In the genomic region with DNA sequence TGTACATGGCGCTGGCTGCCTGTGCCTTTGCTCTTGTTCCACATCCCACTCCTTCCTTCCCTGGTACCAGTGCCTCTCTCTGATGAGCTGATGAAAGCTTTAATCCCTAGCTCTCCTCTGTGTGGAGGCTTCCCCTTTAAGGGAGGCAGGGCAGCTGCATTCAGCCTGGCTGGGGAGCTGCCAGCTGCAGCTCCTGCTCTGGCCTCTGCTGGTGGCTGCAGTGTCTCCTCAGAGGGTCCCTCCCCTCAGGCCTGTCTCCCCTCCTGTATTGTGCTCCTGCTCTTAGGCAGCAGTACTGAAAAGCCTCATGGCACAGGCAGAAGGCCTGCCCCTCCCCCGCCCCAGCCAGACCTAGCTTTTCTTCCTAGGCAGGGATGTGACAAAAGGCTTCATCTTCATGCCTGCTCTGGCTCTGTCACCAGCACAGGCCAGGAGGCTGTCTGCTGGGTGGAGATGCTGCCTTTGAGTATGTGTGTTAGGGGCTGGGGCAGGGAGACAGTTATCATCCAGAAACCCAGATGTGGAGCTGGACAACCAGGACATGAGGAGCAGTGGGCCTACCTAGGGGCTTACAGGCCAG, we compare ENCODE assay signal across 8 mouse cellular contexts.
DNase-seq lines count a peak whose midpoint lies in the region; ATAC-seq lines count a peak whose summit lies in the region.
"Not testable (repeated sequence)": the region's sequence is repeated elsewhere in the genome, so short reads cannot be mapped to it uniquely, and the experiment has no call there.

No protein-coding gene starts in this region.

- not testable (repeated sequence) for H3K4me1 ChIP-seq in embryonic facial prominence, embryonic 14.5 days (ENCODE audit: control insufficient read depth, insufficient read depth, low read length); liver, embryonic 11.5 days (replicated peaks; ENCODE audit: control insufficient read depth, insufficient read depth, low read length)
- H3K4me1 ChIP-seq in hindbrain, embryonic 15.5 days (replicated peaks) = peaks cover 15% of the 10 kb centered on the region
- peaks cover 20% of the 10 kb centered on the region for H3K4me1 ChIP-seq in midbrain, embryonic 14.5 days (ENCODE audit: control insufficient read depth, insufficient read depth, low read length)

- H3K9me3 ChIP-seq in embryonic facial prominence, embryonic 14.5 days (ENCODE audit: control insufficient read depth, low read length); hindbrain, embryonic 15.5 days; liver, embryonic 11.5 days (ENCODE audit: control insufficient read depth, low read length); midbrain, embryonic 14.5 days (ENCODE audit: control insufficient read depth, low read length): not testable (repeated sequence)

- intact Hi-C loops in gastrocnemius, postnatal 14 days (cut with DNase I; ENCODE audit: low total_unique reads) = not testable (repeated sequence)

- peak overlapping the region; percentile 30; the same call in 1 of the 2 replicates for H3K27ac ChIP-seq in embryonic facial prominence, embryonic 14.5 days (replicated peaks; ENCODE audit: low read depth, low read length)
- peak overlapping the region; percentile 84 for H3K27ac ChIP-seq in hindbrain, embryonic 15.5 days (replicated peaks)
- not testable (repeated sequence) for H3K27ac ChIP-seq in liver, embryonic 11.5 days (ENCODE audit: low read depth, low read length)
- H3K27ac ChIP-seq in midbrain, embryonic 14.5 days (replicated peaks; ENCODE audit: low read depth, low read length) = peak overlapping the region; percentile 94

- not testable (repeated sequence) for H3K4me3 ChIP-seq in embryonic facial prominence, embryonic 14.5 days (ENCODE audit: low read depth, low read length); hindbrain, embryonic 15.5 days; liver, embryonic 11.5 days (ENCODE audit: low read depth, low read length); midbrain, embryonic 14.5 days (replicated peaks; ENCODE audit: low read depth, low read length)

- ATAC-seq in embryonic facial prominence, embryonic 14.5 days (ENCODE audit: low read depth) = peak; percentile 87
- ATAC-seq in hindbrain, embryonic 15.5 days (ENCODE audit: low FRiP score, low read depth) = peak; percentile 92
- peak; percentile 65 for ATAC-seq in liver, embryonic 11.5 days (replicated peaks; ENCODE audit: low FRiP score)
- ATAC-seq in midbrain, embryonic 14.5 days (ENCODE audit: low FRiP score, low TSS enrichment) = peak; percentile 93

- DNase-seq in adrenal gland, adult 2 months = peak; percentile 36
- peak; percentile 47 for DNase-seq in embryonic facial prominence, embryonic 14.5 days (ENCODE audit: low spot score)
- DNase-seq in gastrocnemius, postnatal 14 days = peak; percentile 46
- peak; percentile 53 for DNase-seq in layer of hippocampus, adult 9-11 months
- DNase-seq in liver, embryonic 11.5 days (ENCODE audit: low spot score) = not testable (repeated sequence)
- peak; percentile 65 for DNase-seq in midbrain, embryonic 14.5 days
- peak; percentile 36 for DNase-seq in right cerebral cortex, postnatal 25 days

- H3K4me2 ChIP-seq in embryonic facial prominence, embryonic 14.5 days (ENCODE audit: low read depth, low read length) = peak overlapping the region; percentile 23; the same call in 1 of the 2 replicates
- H3K4me2 ChIP-seq in hindbrain, embryonic 15.5 days; liver, embryonic 11.5 days: not testable (repeated sequence)
- peak overlapping the region; percentile 31 for H3K4me2 ChIP-seq in midbrain, embryonic 14.5 days (ENCODE audit: low read length)

- not testable (repeated sequence) for H3K9ac ChIP-seq in embryonic facial prominence, embryonic 14.5 days (ENCODE audit: low read depth, low read length); liver, embryonic 11.5 days (ENCODE audit: low read depth, low read length)
- 0 out of 2 replicates have a peak overlapping the region, but pooled peaks have one; percentile 7 for H3K9ac ChIP-seq in hindbrain, embryonic 15.5 days
- H3K9ac ChIP-seq in midbrain, embryonic 14.5 days (replicated peaks; ENCODE audit: low read length) = peak overlapping the region; percentile 43; the same call in 1 of the 2 replicates

- H3K27me3 ChIP-seq in embryonic facial prominence, embryonic 14.5 days (replicated peaks; ENCODE audit: control insufficient read depth, insufficient read depth, low read length); hindbrain, embryonic 15.5 days; liver, embryonic 11.5 days (replicated peaks; ENCODE audit: control insufficient read depth, insufficient read depth, low read length); midbrain, embryonic 14.5 days (ENCODE audit: control insufficient read depth, insufficient read depth, low read length): not testable (repeated sequence)

- WGBS in embryonic facial prominence, embryonic 14.5 days = 20% methylated on average over 1 of the region's 2 CpGs
- WGBS in hindbrain, embryonic 15.5 days = 0% methylated on average over 1 of the region's 2 CpGs
- WGBS in liver, embryonic 11.5 days = 86% methylated on average over 1 of the region's 2 CpGs
- WGBS in midbrain, embryonic 14.5 days = 8% methylated on average over 1 of the region's 2 CpGs

- not testable (repeated sequence) for H3K36me3 ChIP-seq in embryonic facial prominence, embryonic 14.5 days (ENCODE audit: control insufficient read depth, insufficient read depth, low read length); hindbrain, embryonic 15.5 days; liver, embryonic 11.5 days (ENCODE audit: control insufficient read depth, insufficient read depth, low read length); midbrain, embryonic 14.5 days (ENCODE audit: control insufficient read depth, insufficient read depth, low read length)
